ENCODE assay signal across 8 mouse cellular contexts in genomic region chr6:47594141-47594835, GRCm38 (mm10). TPM values are rescaled to one million over a fixed set of nuclear protein-coding genes. Genes with fewer than 3 reads are reported as not detected.
DNase-seq lines count a peak whose midpoint lies in the region; ATAC-seq and TF ChIP-seq lines count a peak whose summit lies in the region.

No protein-coding gene starts in this region.

- peak; percentile 23 for ATAC-seq in common myeloid progenitor, adult 5-6 weeks (replicated peaks; ENCODE audit: low read depth, poor library complexity, severe bottlenecking)

- no peaks in the 10 kb centered on the region for H3K27me3 ChIP-seq in megakaryocyte, embryonic 14.5 days (replicated peaks)

- H3K9me3 ChIP-seq in megakaryocyte, embryonic 14.5 days = no peaks in the 10 kb centered on the region

- intact Hi-C loops in gastrocnemius, adult 2 months (cut with DNase I) = loop anchor here (2.0 kb wide), 1 partner anchor 139 kb away; no protein-coding TSS in a partner anchor

- H3K4me3 ChIP-seq in gastrocnemius, adult 2 months = peak overlapping the region; percentile 94
- peak overlapping the region; percentile 96 for H3K4me3 ChIP-seq in megakaryocyte, embryonic 14.5 days (replicated peaks)

- H3K36me3 ChIP-seq in megakaryocyte, embryonic 14.5 days (replicated peaks; ENCODE audit: low read length) = no peaks in the 10 kb centered on the region

- peaks cover 28% of the 10 kb centered on the region for H3K4me1 ChIP-seq in megakaryocyte, embryonic 14.5 days

- DNase-seq in ZHBTc4 (ENCODE audit: low read depth, low spot score) = peak; percentile 91
- peak; percentile 75 for DNase-seq in gastrocnemius, adult 2 months
- peak; percentile 82 for DNase-seq in induced T-regulatory cell, adult 2 months (ENCODE audit: low read depth)
- peak; percentile 40 to 52 for DNase-seq in left cerebral cortex, adult 8-10 months (ENCODE audit: low spot score in 2 of 2)
- peak; percentile 73 to 81 for DNase-seq in right cerebral cortex, postnatal 10 days (ENCODE audit: low spot score in 2 of 2)
- DNase-seq in urinary bladder, postnatal 14 days (ENCODE audit: low spot score) = peak; percentile 58

- no peak for TF ChIP-seq CTCF in gastrocnemius, adult 2 months (IDR thresholded peaks at IDR 0.05)

- H3K27ac ChIP-seq in gastrocnemius, adult 2 months = peak overlapping the region; percentile 95

RNA-seq across cellular contexts. Expression of gene Ezh2, which starts 0.9 kb away (rescaled TPM):
- total RNA-seq in common myeloid progenitor, adult 5-6 weeks (2017) = 281 and 287 TPM in 2 replicates
- total RNA-seq in gastrocnemius, adult 2 months (2021) = 1 to 10 TPM; 6.6 to 7.4 TPM
- 10 to 100 TPM; 13.4 to 16.8 (median 15.1) TPM for total RNA-seq in left cerebral cortex, adult 8-10 months (2022)
- polyA plus RNA-seq in megakaryocyte, embryonic 14.5 days (2012; ENCODE audit: insufficient read depth, low replicate concordance) = 9.4 TPM in 1 of 2 replicates, not detected in the other

Comparison
In these comparisons a context has a peak if more than half of its experiments do, and no peak if none do; other contexts are left out.
1. Peak in every context shown above with its lines: DNase-seq, ATAC-seq, H3K4me3 ChIP-seq and H3K27ac ChIP-seq.
2. RNA of gene Ezh2, which starts 0.9 kb away (total RNA-seq): 281 to 287 TPM in common myeloid progenitor, adult 5-6 weeks; 13.4 to 16.8 TPM in left cerebral cortex, adult 8-10 months and 6.6 to 7.4 TPM in gastrocnemius, adult 2 months; every median in the first group is over 10 times any median in the second.